Mouse (Mus musculus) left cerebral cortex, postnatal 10 days (tissue): ENCODE results near the gene Hist2h3c2. TPM values are rescaled to one million over a fixed set of nuclear protein-coding genes. Genes with fewer than 3 reads are reported as not detected.
"Not testable (repeated sequence)": the region's sequence is repeated elsewhere in the genome, so short reads cannot be mapped to it uniquely, and the experiment has no call there.

ENCODE experiments used
- DNase-seq, 2 experiments: peaks; one replicate each; pipeline ENCODE4 v3.0.0; 2021 to 2022; ENCODE audit warnings: low spot score in 2 of 2, mixed read lengths in 1 of 2; ENCODE audit errors: extremely low spot score in 1 of 2
- intact Hi-C: fragments of 180-260 bp; cut with DNase I; formaldehyde crosslinking; loops from one replicate; pipeline ENCODE4 v1.15.1; 2025
- total RNA-seq, 2 experiments: library from RNA; stranded (reverse); gene quantifications; 2 replicates each; pipeline ENCODE4 v1.2.3; 2021

The Hist2h3c2 gene
- total RNA-seq, result 10 to 100 TPM; 10.2 to 10.9 TPM

GRCm38 (mm10) chr3:96238954-96239793 is at the start of gene Hist2h3c2:
Hist2h3c2 (minus strand) TSS chr3:96239127.
- intact Hi-C loops, DNase-seq: not testable (repeated sequence)

GRCm38 (mm10) chr3:96287334-96287733 is 48.4 kb upstream of the Hist2h3c2 start:
- DNase-seq, intact Hi-C loops: not testable (repeated sequence)

- intact Hi-C loops, result loop anchor here (5.0 kb wide), 2 partner anchors 158 to 218 kb away; no protein-coding TSS in a partner anchor
- peak in 1 of 2 experiments; percentile 46 for DNase-seq
Observed at GRCm38 (mm10) chr3:96284457-96284856, 45.5 kb upstream of the Hist2h3c2 start.

- intact Hi-C loops, result loop anchor here (5.0 kb wide), 2 partner anchors 162 to 222 kb away; no protein-coding TSS in a partner anchor
- no peak for DNase-seq
Observed at GRCm38 (mm10) chr3:96280660-96281059, 41.7 kb upstream of the Hist2h3c2 start.

GRCm38 (mm10) chr3:96277800-96278624 is 39.1 kb upstream of the Hist2h3c2 start:
- peak; percentile 93 to 95 for DNase-seq
- intact Hi-C loops, result no loop called here

- intact Hi-C loops, result no loop called here
- peak in 1 of 2 experiments; percentile 60 for DNase-seq
Observed at GRCm38 (mm10) chr3:96277428-96277799, 38.5 kb upstream of the Hist2h3c2 start.

- DNase-seq, result no peak
- intact Hi-C loops, result no loop called here
Observed at GRCm38 (mm10) chr3:96273591-96274465, 34.9 kb upstream of the Hist2h3c2 start.

- peak; percentile 93 to 95 for DNase-seq
- intact Hi-C loops, result no loop called here
Observed at GRCm38 (mm10) chr3:96269511-96270474, 30.9 kb upstream of the Hist2h3c2 start, which contains the start of gene Hist2h2bb. Hist2h2bb (plus strand) TSS chr3:96269752.

GRCm38 (mm10) chr3:96268776-96269378 is 29.9 kb upstream of the Hist2h3c2 start:
- intact Hi-C loops, DNase-seq: not testable (repeated sequence)

GRCm38 (mm10) chr3:96268051-96268775 is 29.3 kb upstream of the Hist2h3c2 start, which contains the start of gene Hist2h3b:
Hist2h3b (plus strand) TSS chr3:96268654.
- intact Hi-C loops, result no loop called here
- DNase-seq, result peak; percentile 78 to 86

- intact Hi-C loops, result no loop called here
Observed at GRCm38 (mm10) chr3:96267541-96267940, 28.6 kb upstream of the Hist2h3c2 start.

GRCm38 (mm10) chr3:96266132-96266710 is 27.3 kb upstream of the Hist2h3c2 start:
- no peak for DNase-seq
- intact Hi-C loops, result no loop called here

More at GRCm38 (mm10) chr3:96267541-96267940, 28.6 kb upstream of the Hist2h3c2 start:
- no peak for DNase-seq

- intact Hi-C loops, result no loop called here
- DNase-seq, result no peak
Observed at GRCm38 (mm10) chr3:96264404-96264949, 25.6 kb upstream of the Hist2h3c2 start.

GRCm38 (mm10) chr3:96263558-96264403 is 24.9 kb upstream of the Hist2h3c2 start:
- DNase-seq, result peak in 1 of 2 experiments; percentile 45
- intact Hi-C loops, result no loop called here
